Mouse (Mus musculus): ENCODE results near the gene Zfp345. TPM values are rescaled to one million over a fixed set of nuclear protein-coding genes. Genes with fewer than 3 reads are reported as not detected.
"Not testable (repeated sequence)": the region's sequence is repeated elsewhere in the genome, so short reads cannot be mapped to it uniquely, and the experiment has no call there.

Gene Zfp345
- not detected in 2 replicates for polyA plus RNA-seq (2012; rRNA removed)

GRCm38 (mm10) chr2:150484939-150485778 is at the start of gene Zfp345:
TSS of gene Zfp345 (minus strand) at chr2:150485091.
- not testable (repeated sequence) for H3K27me3 ChIP-seq (replicated peaks; ENCODE audit: control insufficient read depth, insufficient read depth, low read length); DNase-seq; H3K27ac ChIP-seq (ENCODE audit: insufficient read depth, low read depth, low read length); H3K4me1 ChIP-seq (ENCODE audit: control insufficient read depth, insufficient read depth, low read length); H3K36me3 ChIP-seq (ENCODE audit: control insufficient read depth, insufficient read depth, low read length); H3K4me3 ChIP-seq (ENCODE audit: insufficient read depth, low read depth, low read length)
- 67% methylated on average over 8 of the region's 8 CpGs for WGBS

GRCm38 (mm10) chr2:150525703-150526207 is 40.9 kb upstream of the Zfp345 start:
- DNase-seq = no peak
- WGBS = 3% methylated on average over 42 of the region's 42 CpGs
- Histone ChIP-seq H3K4me1 (ENCODE audit: control insufficient read depth, insufficient read depth, low read length) (0 out of 2 replicates have a peak, but pooled peaks cover 2% of the 10 kb centered on the region), H3K27me3 (replicated peaks; ENCODE audit: control insufficient read depth, insufficient read depth, low read length) (no peaks in the 10 kb centered on the region), H3K36me3 (ENCODE audit: control insufficient read depth, insufficient read depth, low read length) (no peaks in the 10 kb centered on the region), H3K27ac (ENCODE audit: insufficient read depth, low read depth, low read length) (no peak overlapping the region), H3K4me3 (ENCODE audit: insufficient read depth, low read depth, low read length) (no peak overlapping the region)
- TF ChIP-seq CTCF (conservative IDR thresholded peaks at IDR 0.05; ENCODE audit: insufficient read depth, insufficient read length, low read depth, low read length) (no peak), POLR2A (IDR thresholded peaks at IDR 0.05; ENCODE audit: low read depth, low read length) (no peak)

- H3K36me3 ChIP-seq (ENCODE audit: control insufficient read depth, insufficient read depth, low read length) = no peaks in the 10 kb centered on the region
- WGBS = 84% methylated on average over 3 of the region's 3 CpGs
- H3K27me3 ChIP-seq (replicated peaks; ENCODE audit: control insufficient read depth, insufficient read depth, low read length) = no peaks in the 10 kb centered on the region
- no peaks in the 10 kb centered on the region for H3K4me1 ChIP-seq (ENCODE audit: control insufficient read depth, insufficient read depth, low read length)
- TF ChIP-seq POLR2A (IDR thresholded peaks at IDR 0.05; ENCODE audit: low read depth, low read length) (no peak), CTCF (conservative IDR thresholded peaks at IDR 0.05; ENCODE audit: insufficient read depth, insufficient read length, low read depth, low read length) (no peak)
- H3K27ac ChIP-seq (ENCODE audit: insufficient read depth, low read depth, low read length) = no peak overlapping the region
- no peak for DNase-seq
- H3K4me3 ChIP-seq (ENCODE audit: insufficient read depth, low read depth, low read length) = no peak overlapping the region
These were observed 27.9 kb upstream of the Zfp345 start for GRCm38 (mm10) chr2:150512837-150513236.

GRCm38 (mm10) chr2:150500124-150500973 is 15.5 kb upstream of the Zfp345 start:
- WGBS = 44% methylated on average over 60 of the region's 60 CpGs
- DNase-seq = peak; percentile 1
- not testable (repeated sequence) for H3K4me3 ChIP-seq (ENCODE audit: insufficient read depth, low read depth, low read length); H3K36me3 ChIP-seq (ENCODE audit: control insufficient read depth, insufficient read depth, low read length); H3K4me1 ChIP-seq (ENCODE audit: control insufficient read depth, insufficient read depth, low read length); H3K27ac ChIP-seq (ENCODE audit: insufficient read depth, low read depth, low read length); H3K27me3 ChIP-seq (replicated peaks; ENCODE audit: control insufficient read depth, insufficient read depth, low read length)

- no peak overlapping the region for H3K4me3 ChIP-seq (ENCODE audit: insufficient read depth, low read depth, low read length)
- no peaks in the 10 kb centered on the region for H3K27me3 ChIP-seq (replicated peaks; ENCODE audit: control insufficient read depth, insufficient read depth, low read length)
- H3K27ac ChIP-seq (ENCODE audit: insufficient read depth, low read depth, low read length) = no peak overlapping the region
- DNase-seq = no peak
- H3K4me1 ChIP-seq (ENCODE audit: control insufficient read depth, insufficient read depth, low read length) = no peaks in the 10 kb centered on the region
- TF ChIP-seq CTCF (conservative IDR thresholded peaks at IDR 0.05; ENCODE audit: insufficient read depth, insufficient read length, low read depth, low read length) = no peak
- no peak for TF ChIP-seq POLR2A (IDR thresholded peaks at IDR 0.05; ENCODE audit: low read depth, low read length)
- H3K36me3 ChIP-seq (ENCODE audit: control insufficient read depth, insufficient read depth, low read length) = no peaks in the 10 kb centered on the region
- WGBS = 74% methylated on average over 2 of the region's 2 CpGs
These were observed 8.1 kb upstream of the Zfp345 start for GRCm38 (mm10) chr2:150493031-150493430.

GRCm38 (mm10) chr2:150451180-150451919 is 33.5 kb downstream of the Zfp345 start, which contains the start of gene Zfp442:
TSS of gene Zfp442 (minus strand) at chr2:150451486.
- H3K4me1 ChIP-seq (ENCODE audit: control insufficient read depth, insufficient read depth, low read length); H3K27me3 ChIP-seq (replicated peaks; ENCODE audit: control insufficient read depth, insufficient read depth, low read length); H3K36me3 ChIP-seq (ENCODE audit: control insufficient read depth, insufficient read depth, low read length); H3K27ac ChIP-seq (ENCODE audit: insufficient read depth, low read depth, low read length): not testable (repeated sequence)
- DNase-seq = peak; percentile 90
- under 1% methylated on average over 18 of the region's 18 CpGs for WGBS
- H3K4me3 ChIP-seq (ENCODE audit: insufficient read depth, low read depth, low read length) = peak within 1 kb of the TSS; percentile 62

GRCm38 (mm10) chr2:150439084-150439483 is 45.8 kb downstream of the Zfp345 start:
- WGBS = 100% methylated on average over 1 of the region's 1 CpGs
- not testable (repeated sequence) for DNase-seq

More at GRCm38 (mm10) chr2:150439084-150439483, 45.8 kb downstream of the Zfp345 start:
- not testable (repeated sequence) for H3K36me3 ChIP-seq (ENCODE audit: control insufficient read depth, insufficient read depth, low read length); H3K27me3 ChIP-seq (replicated peaks; ENCODE audit: control insufficient read depth, insufficient read depth, low read length); H3K4me3 ChIP-seq (ENCODE audit: insufficient read depth, low read depth, low read length); H3K4me1 ChIP-seq (ENCODE audit: control insufficient read depth, insufficient read depth, low read length); H3K27ac ChIP-seq (ENCODE audit: insufficient read depth, low read depth, low read length)

Other genes with a start within 250 kb of the Zfp345 start
- 0.16 TPM in 1 of 2 replicates, not detected in the other for gene Gm21994, start 229.5 kb downstream of the Zfp345 start, polyA plus RNA-seq (2012; rRNA removed)
- gene Gm14124, start 227.6 kb downstream of the Zfp345 start, polyA plus RNA-seq (2012; rRNA removed) = not detected in 2 replicates
- not detected in 2 replicates for gene Gm10130, start 161.4 kb downstream of the Zfp345 start, polyA plus RNA-seq (2012; rRNA removed)
- 1.4 and 1.5 TPM in 2 replicates for gene 3300002I08Rik, start 122.3 kb downstream of the Zfp345 start, polyA plus RNA-seq (2012; rRNA removed)
- 0.13 and 0.18 TPM in 2 replicates for gene Zfp442, start 33.6 kb downstream of the Zfp345 start, polyA plus RNA-seq (2012; rRNA removed)
- 0.22 and 1.3 TPM in 2 replicates for gene Cst7, start 85.3 kb upstream of the Zfp345 start, polyA plus RNA-seq (2012; rRNA removed)
- gene Apmap, start 123.5 kb upstream of the Zfp345 start, polyA plus RNA-seq (2012; rRNA removed) = 172 and 181 TPM in 2 replicates
- 461 and 477 TPM in 2 replicates for gene Acss1, start 183.4 kb upstream of the Zfp345 start, polyA plus RNA-seq (2012; rRNA removed)
- gene Vsx1, start 204.3 kb upstream of the Zfp345 start, polyA plus RNA-seq (2012; rRNA removed) = not detected in 2 replicates